Mouse (Mus musculus): ENCODE data around the gene Mrpl41.
"Not testable (repeated sequence)": the region's sequence is repeated elsewhere in the genome, so short reads cannot be mapped to it uniquely, and the experiment has no call there.

Gene Mrpl41

DNA sequence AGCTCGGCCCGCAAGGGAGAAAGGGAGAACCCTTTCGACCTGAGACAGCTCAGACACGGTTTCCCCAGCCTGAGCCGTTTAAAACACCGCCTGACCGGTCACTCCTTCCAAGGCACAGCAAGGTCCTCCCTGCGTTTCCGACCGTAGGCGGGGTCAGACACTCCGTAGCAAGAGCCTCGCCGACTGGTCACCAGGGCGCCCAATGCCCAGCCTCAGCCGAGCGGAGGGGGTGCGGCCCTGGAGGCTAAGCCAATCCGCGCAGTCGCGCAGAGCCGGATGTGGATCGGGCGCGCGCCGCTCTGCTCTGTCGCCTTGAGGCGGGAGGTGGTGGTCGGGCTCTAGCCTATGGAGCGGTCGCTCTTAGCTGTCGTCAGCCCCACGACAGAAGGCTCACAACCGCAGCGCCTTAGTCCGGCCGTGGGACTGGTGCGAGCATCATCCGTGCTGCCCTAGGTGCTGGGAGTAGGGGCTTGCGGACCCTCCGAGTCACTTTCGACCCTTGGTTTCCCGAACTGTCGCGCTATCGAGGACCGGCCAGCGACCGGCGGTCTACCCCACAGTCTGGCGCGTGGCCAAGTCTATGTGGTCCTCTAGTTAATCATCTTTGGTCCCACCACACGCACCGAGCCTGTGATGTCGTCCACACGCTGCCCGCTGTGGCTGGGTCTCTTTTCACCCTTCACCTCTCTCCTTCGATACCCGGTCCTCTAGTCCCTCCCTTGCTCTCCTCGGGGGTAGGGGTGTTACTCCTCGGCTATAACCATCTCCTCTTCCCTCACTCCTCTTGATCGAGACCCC lies at the start of gene Mrpl41:
Mrpl41 (minus strand) TSS at position 193 of the 798 bp plus-strand sequence.
- peak; percentile 97 for DNase-seq (ENCODE audit: low read depth, low spot score)

DNA sequence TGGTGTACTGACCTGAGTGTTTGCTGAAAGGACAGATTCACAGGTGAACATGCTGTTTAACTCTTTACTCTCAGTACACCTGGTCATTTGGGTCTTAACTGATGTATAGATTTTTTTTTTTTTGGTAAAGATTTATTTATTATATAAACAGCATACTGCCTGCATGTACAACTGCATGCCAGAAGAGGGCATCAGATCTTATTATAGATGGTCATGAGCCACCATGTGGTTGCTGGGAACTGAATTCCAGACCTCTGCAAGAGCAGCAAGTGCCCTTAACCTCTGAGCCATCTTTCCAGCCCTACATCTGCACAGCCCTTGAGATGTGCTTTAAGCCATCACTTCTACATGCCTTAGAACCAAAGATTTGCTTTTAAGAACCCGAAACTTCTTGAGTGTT lies 47.8 kb upstream of the Mrpl41 start:
- no peak for DNase-seq (ENCODE audit: low read depth, low spot score)

DNA sequence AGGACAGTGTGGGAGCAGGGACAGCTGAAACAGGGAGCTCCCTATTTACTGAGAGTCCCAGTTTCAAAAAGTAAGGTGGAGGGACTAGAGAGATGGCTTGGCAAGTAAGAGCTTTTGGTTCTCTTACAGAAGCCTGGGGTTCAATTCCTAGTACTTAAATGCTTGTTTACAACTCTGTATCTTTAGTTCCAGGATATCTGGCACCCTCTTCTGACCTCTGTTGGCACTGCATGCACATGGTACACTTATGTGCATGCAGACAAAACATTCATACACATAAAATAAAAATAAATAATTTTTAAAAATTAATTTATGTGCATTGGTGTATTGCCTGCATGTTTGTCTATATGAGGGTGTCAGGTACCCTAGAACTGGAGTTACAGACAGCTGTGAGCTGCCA lies 33.4 kb upstream of the Mrpl41 start:
- no peak for DNase-seq (ENCODE audit: low read depth, low spot score)

DNA sequence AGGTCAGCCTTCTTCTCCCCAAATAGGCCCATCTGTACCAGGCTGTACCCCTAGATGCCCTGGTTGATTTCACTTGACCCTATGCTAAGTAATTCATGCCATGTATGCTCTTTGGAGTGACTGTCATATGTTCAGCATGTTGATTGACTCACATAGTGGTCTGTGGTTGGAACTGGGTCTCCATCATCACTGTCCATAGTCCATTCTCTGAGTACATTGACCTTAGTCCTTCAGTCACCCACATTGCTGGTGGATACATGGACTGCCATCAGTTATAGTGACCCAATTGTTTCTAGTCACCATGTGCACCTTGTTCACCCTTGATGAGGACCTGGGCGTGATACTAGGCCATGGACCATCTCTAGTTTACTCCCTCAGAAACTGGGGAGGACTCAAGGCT lies 31.9 kb upstream of the Mrpl41 start:
- DNase-seq (ENCODE audit: low read depth, low spot score): no peak

DNA sequence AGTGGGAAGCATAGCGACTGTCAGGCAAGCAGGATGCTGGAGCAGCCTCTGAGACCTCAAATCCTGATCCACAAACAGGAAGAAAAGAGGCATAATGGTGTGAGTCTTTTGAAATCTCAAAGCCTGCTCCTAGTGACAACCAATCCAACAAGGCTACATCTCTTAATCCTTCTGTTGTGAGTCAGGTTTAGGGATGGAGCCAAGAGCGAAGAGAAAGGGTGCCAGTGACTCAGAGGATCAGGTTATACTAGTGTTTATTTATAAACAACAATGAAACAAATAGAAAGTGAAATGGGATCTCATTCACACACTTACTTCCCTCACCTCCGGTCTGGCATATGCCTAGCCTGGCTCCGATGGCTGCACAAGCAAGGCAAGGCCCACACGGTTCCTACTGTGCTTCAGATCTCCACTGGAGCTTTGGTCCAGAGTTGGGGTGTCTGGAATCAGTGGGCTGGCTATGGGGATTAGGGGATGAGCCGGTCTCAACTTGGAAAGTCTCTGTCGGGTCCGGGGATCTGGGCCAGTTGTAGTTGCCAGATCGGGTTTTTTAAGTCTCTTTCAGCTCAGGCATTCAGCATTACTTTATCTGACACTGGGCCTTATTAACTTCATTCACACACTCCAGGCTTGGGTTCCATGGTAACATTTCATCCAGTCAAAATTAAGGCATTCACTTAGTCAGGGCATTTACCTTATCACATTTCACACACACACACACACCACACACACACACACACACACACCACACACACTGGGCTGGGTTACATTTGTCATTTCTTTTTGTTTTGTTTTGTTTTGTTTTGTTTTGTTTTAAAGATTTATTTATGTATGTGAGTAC lies 29.3 kb upstream of the Mrpl41 start:
- DNase-seq (ENCODE audit: low read depth, low spot score): no peak

DNA sequence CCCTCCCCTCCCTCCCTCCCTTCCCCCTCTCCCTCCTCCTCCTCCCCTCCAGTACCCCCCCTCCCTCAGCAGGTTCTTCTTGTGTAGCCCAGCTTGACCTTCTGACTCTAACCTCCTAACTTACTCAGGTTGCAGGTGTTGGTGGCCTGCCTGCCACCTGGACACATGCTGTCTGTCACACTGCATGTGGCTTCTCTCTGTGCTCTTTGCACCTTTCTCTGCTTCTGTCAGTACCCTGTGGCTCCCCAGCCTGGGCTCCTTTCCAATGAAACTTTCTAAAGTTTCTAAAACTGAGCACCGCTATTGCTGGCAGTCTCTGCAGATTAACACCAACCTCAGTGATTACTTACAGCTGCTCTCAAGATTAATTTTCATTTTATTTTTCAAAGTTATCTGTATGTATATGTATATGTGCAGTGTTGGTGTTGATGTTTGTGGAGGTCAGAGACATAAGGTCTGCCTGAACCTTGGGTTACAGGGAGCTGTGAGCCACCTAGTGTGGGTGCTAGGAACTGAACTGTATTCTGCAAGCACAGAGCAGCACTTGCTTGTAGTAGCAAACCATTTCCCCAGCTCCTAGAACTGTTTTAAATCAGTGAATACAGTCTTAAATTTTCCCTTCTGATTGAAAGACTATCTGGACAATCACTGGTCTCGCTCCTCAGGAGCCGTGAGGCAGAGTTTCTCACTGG lies 25.8 kb upstream of the Mrpl41 start:
- peak; percentile 38 for DNase-seq (ENCODE audit: low read depth, low spot score)

DNA sequence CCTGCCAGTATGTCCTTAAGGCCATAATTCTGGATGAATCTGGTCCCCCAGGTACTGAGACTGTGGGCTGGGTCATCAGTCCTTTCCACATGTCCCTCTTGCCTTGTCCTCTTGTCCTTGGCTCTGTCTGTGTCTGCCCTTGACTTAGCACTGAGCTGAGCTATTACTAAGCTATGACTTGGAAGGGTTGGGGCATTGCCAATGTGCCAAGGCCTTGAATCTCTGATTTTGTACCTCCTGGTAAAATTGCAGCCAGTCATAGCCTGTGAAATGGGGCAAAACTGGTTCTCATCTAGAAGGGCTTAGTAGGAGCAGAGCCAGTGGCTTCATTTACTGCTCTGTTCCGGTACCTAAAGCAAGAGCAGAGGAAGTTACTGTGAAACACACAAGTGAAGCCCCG lies 21.6 kb upstream of the Mrpl41 start:
- no peak for DNase-seq (ENCODE audit: low read depth, low spot score)

DNA sequence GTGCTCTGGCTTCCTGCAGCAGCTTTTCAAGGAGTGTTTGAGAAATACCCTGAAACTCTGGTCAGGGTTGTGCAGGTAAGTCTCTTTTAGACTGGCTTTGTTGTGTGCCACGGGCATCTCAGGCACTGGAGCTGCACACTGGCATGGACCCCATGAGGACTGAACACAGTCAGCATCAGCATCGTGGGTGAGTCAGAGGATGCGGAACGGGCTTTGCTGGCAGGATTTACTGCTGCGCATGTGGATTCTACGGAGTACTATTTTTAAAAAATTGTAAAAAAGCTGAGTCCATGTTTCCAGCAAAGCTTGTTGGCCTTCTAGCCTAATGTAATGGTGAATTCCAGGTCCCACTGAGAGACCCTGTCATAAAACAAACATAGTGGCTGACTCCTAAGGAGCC lies 20.4 kb upstream of the Mrpl41 start:
- no peak for DNase-seq (ENCODE audit: low read depth, low spot score)

DNA sequence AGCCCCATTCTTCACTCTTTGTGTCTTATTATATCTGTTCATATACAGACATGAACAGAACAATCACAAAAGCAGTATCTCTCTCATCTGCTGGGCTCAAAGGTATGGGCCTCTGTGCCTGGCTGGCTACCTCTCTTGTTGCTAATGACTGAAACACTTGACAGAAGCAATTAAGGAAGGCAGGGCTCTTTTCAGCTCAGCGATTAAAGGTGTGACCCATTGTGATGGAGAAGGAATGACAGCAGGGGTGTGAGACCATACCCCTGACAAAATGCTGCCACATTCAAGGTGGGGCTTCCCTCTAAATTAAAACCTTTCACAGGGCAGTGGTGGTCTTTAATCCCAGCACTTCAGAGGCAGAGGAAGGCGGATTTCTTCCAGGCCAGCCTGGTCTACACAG lies 12.9 kb upstream of the Mrpl41 start:
- no peak for DNase-seq (ENCODE audit: low read depth, low spot score)

DNA sequence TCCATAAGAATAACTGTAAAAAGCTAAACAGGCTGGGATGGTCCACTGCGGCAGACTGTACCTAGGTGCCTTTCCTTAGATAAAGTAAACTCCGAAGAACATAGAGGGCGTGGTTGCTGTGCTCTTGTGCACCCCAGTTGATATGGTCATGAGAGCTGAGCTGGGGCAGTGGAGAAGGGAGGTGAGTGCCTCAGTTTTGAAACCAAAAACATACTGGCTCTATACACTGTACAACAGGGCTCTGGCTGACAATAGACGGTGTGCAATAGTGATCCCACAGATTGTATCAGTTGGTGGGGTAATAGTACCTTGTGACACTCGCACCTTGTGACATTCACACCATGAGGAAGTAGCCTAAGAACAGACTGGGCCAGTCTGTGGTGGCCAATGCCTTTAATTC lies 2.1 kb upstream of the Mrpl41 start:
- DNase-seq (ENCODE audit: low read depth, low spot score): no peak

DNA sequence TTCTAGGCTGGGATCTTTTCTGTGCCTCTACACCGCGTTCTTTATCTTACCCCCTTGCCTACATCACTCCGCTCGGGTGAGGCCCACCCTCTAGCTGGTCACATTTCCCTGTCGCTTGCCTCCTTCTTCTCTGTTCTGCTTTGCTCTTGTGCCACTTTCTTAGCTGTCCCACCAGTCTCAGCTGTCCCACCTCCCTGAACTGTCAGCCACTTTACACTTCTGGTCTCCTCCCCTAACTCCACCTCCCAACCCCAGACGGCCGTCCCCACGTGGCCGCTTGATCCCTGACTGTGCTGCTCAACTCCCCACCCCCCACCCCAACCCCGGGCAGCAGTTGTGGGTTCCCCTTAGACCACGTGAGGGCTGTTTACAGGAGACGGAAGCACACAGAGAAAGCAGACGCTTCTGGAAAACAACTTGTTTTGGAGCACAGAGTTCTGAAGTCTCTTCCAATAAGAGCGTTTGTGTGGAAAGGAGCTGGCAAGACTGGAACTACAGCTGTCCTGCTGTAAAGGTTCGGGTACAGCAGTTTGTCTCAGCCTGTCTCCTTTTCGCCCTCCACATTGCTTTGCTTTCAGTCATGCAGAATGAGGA lies 903 bp upstream of the Mrpl41 start, which contains the start of gene Pnpla7:
Pnpla7 (plus strand) TSS at position 330 of the 594 bp plus-strand sequence.
- DNase-seq (ENCODE audit: low read depth, low spot score): peak; percentile 91

DNA sequence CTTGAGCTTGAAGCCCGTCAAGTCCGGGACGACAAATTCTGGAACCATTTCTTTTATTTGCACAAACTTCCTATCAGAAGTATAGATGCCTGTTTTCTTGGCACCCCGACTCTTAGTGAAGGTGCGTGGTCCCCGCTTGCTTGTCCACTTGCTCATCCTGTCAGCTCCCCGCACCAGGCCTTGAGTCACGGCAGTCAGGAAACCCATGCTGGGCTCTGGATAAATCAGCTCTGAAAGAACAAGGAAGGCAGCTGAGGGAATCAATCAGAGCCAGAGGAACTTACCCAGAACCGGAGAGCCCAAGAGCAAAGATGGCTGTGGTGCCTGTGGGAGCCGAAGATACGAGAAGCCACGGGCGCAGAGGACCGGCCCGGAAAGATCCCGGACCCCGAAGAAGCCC lies 446 bp downstream of the Mrpl41 start:
- DNase-seq (ENCODE audit: low read depth, low spot score): not testable (repeated sequence)

DNA sequence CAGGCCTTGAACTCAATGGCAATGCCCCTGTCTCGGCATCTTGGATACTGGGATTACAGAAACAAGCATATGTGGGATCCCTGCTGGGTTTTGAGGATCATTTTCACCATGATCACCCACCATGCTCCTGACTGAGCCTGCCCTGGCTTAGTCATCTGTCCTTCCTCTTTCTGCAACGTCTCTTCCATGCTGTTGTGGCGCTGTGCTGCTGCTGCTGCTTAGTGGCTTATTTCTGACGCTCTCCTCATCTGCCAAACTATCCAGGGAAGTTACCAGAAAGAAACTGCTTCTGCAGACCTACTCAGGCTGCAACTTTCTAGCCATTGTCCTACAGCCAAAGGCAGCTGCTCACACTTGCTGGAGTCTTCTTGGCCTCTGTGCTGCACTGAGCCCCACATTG lies 4.5 kb downstream of the Mrpl41 start:
- no peak for DNase-seq (ENCODE audit: low read depth, low spot score)

DNA sequence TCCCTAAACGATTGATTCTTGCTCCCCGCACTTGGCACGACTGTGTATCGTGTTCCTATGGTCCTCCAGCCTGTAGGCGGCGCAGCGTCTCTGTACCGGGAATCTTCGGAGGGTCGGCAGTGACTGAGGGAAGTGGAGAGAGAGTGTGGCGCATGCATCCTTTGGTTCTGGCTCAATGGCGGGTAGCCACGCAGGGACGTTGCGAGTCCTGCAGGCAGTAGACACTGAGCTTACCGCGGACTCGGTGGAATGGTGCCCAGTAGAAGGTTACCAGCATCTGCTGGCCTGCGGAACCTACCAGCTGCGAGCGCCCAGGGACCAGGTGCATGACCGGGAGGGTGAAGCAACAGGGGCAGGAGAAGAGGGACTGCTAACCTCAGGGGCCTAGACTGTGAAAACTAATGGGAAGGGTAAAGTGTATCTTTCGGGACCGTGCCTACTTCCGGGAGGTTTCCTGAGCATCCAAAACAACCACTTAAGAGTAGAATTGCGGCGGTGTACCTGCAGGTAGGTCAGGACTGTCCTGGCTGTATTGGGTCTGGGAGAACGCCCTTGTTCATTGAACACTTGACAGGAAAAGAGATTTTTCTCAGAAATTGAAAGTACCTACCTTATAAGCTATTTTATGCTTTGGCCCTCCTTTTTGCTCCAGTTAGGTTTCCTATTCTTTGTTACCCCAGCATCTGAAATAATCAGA lies 12.4 kb downstream of the Mrpl41 start, which contains the start of gene Dph7:
Dph7 (plus strand) TSS at position 97 of the 697 bp plus-strand sequence.
- DNase-seq (ENCODE audit: low read depth, low spot score): peak; percentile 55

DNA sequence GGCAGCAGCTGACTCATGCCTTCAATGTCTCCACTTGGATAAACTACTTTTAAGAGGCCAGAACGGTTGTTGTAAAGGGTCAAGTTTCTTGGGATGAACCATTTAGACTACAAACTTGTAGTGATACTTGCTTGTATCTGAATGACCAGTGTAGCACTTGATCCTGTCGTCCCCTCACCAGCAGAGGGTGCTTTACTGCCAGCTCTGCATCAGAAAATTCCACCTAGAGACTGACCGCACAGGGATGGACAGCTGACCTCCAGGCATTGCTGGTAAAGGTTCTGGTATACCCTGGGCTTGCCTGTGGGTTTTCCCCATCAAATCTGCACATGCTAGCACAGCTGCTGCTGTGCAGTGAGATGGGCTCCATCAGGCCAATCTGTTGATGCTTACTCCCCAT lies 14.0 kb downstream of the Mrpl41 start:
- DNase-seq (ENCODE audit: low read depth, low spot score): no peak

DNA sequence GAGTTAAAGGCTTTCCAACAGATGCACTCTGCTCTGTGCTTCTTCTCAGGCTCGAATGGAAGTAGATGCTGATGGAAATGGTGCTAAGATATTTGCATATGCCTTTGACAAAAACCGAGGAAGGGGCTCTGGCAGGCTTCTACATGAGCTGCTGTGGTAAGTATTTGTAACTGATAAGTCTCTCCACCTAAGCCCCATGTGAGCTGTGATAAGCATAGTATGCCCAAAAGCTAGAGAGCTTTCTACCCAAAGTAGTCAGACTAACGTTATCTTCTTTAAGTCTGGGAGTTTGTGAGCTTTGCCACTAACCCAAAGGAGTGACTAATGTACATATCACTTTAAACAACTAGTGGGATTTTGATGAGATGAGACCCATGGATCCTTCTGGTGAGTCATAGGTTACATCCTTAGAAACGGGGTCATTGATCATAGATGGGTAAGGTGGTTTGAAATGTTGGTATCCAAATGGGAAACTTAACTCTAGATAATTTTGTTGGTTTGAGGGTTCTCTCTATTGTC lies 22.3 kb downstream of the Mrpl41 start:
- no peak for DNase-seq (ENCODE audit: low read depth, low spot score)

DNA sequence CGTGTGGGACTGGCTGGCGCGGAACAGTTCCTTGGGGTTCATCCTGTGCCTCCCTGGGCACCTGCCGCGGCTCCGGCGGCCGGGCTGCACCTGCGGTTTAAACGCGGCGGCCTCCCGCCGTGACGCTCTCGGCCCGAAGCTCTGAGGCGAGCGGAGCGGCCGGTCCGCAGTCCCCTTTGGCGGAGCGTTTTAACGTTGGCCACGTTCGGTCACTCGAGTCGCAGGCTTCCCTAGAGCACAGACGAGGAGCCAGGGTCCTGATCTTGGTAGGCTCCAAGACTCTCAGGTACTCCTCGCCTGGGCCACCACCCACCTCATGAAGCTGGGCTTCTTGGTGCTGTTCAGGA lies 24.7 kb downstream of the Mrpl41 start:
- DNase-seq (ENCODE audit: low read depth, low spot score): no peak

DNA sequence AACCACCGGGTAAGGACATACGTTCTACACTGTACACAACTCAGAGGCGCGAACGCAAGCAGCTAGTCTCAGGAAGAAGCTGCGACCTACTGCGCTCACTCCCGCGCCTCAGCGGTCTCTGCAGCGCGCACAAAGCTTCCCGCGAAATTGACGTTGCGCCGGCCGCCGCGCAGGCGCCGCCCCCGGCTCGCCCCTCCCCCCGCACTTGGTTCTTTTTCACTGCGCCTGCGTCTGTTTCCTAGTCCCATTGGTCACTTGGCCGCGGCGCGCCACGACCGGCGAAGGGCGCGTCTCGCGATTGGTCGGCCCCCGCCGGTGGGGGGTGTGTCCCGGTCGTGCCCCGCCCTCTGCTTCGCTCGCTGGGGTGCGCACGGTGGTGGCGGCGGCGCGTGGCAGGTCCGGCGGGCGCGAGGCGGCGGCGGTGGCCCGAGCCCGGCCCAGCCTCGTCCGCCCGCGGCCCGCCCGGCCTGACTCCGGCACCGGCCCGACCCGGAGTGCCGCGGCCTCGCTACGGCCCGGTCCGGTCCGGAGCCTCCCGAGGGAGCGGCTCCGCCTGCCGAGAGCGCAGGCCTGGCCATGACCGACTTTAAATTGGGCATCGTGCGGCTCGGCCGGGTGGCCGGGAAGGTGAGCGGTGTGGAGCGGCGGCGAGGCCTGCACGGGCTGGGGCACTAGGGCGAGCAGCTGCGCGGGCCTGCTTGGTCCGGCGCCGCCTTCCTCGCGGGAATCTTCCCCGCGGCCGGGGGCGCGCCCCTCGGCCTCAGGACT lies 25.3 kb downstream of the Mrpl41 start, which contains the start of gene Zmynd19:
Zmynd19 (plus strand) TSS at position 372 of the 768 bp plus-strand sequence.
- peak; percentile 93 for DNase-seq (ENCODE audit: low read depth, low spot score)

DNA sequence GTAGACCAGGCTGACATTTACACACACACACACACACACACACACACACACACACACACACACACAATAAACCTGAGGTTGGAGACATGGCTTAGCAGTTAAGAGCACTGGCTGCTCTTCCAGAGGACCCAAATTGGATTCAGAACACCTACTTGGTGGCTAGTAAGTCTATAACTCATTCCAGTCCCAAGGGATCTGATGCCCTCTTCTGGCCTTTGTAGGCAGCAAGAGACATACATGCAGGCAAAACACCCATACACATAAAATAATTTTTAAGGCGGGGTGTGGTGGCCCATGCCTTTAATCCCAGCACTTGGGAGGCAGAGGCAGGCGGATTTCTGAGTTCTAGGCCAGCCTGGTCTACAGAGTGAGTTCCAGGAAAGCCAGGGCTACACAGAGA lies 30.6 kb downstream of the Mrpl41 start:
- DNase-seq (ENCODE audit: low read depth, low spot score): peak; percentile 26

DNA sequence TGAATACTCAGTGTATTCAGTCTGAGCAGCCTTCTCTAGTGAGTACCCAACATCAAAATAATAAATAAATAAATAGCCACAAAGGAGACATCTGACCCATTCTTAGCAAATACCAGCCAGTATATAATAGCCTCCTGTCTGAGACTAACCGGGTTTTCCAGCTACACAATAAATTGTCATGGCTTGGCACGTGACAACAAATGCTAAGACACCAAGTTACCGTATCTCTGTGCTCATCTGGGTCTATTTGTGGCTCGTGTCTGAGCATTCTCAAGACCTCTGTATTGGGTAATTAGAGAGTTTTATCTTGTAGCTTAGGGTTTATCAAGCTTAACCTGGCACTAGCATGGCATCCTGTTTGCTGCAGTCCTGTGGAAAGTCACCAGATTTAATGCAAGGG lies 32.8 kb downstream of the Mrpl41 start:
- DNase-seq (ENCODE audit: low read depth, low spot score): no peak

Measured in skeletal muscle tissue, adult 2 months (tissue).